ENCODE assay signal across 7 mouse cellular contexts in genomic region chr8:83955958-83956218, GRCm38 (mm10). TPM values are rescaled to one million over a fixed set of nuclear protein-coding genes. Genes with fewer than 3 reads are reported as not detected.
A peak's percentile ranks its signal among the peaks of the same experiment; 100 is the strongest.
DNase-seq lines count a peak whose midpoint lies in the region; ATAC-seq and TF ChIP-seq lines count a peak whose summit lies in the region.

No protein-coding gene starts in this region.

- no peak overlapping the region for H3K27ac ChIP-seq in lung, postnatal 0 days (ENCODE audit: low read length)
- no peak overlapping the region for H3K27ac ChIP-seq in forebrain, embryonic 11.5 days (ENCODE audit: low read depth, low read length)
- H3K27ac ChIP-seq in limb, embryonic 13.5 days: no peak overlapping the region
- no peak overlapping the region for H3K27ac ChIP-seq in stomach, embryonic 14.5 days (ENCODE audit: low read length)

- no peaks in the 10 kb centered on the region for H3K9me3 ChIP-seq in lung, postnatal 0 days (ENCODE audit: low read length)
- H3K9me3 ChIP-seq in forebrain, embryonic 11.5 days (ENCODE audit: control insufficient read depth, low read length): no peaks in the 10 kb centered on the region
- no peaks in the 10 kb centered on the region for H3K9me3 ChIP-seq in limb, embryonic 13.5 days
- no peaks in the 10 kb centered on the region for H3K9me3 ChIP-seq in stomach, embryonic 14.5 days (ENCODE audit: control insufficient read depth, low read depth, low read length)

- H3K36me3 ChIP-seq in lung, postnatal 0 days (ENCODE audit: insufficient read depth, low read length): no peaks in the 10 kb centered on the region
- no peaks in the 10 kb centered on the region; the same call in 1 of the 2 replicates for H3K36me3 ChIP-seq in forebrain, embryonic 11.5 days (ENCODE audit: control insufficient read depth, insufficient read depth, low read length)
- no peaks in the 10 kb centered on the region for H3K36me3 ChIP-seq in limb, embryonic 13.5 days
- no peaks in the 10 kb centered on the region for H3K36me3 ChIP-seq in stomach, embryonic 14.5 days (ENCODE audit: control insufficient read depth, insufficient read depth, low read length)

- H3K4me1 ChIP-seq in lung, postnatal 0 days (ENCODE audit: insufficient read depth, low read depth, low read length): no peaks in the 10 kb centered on the region; the same call in 1 of the 2 replicates
- H3K4me1 ChIP-seq in forebrain, embryonic 11.5 days (replicated peaks; ENCODE audit: control insufficient read depth, insufficient read depth, low read length): peaks cover 6% of the 10 kb centered on the region; the same call in 1 of the 2 replicates
- H3K4me1 ChIP-seq in limb, embryonic 13.5 days: peaks cover 19% of the 10 kb centered on the region
- peaks cover 12% of the 10 kb centered on the region; the same call in 1 of the 2 replicates for H3K4me1 ChIP-seq in stomach, embryonic 14.5 days (ENCODE audit: control insufficient read depth, insufficient read depth, low read length)

- peak overlapping the region; percentile 93 for H3K4me2 ChIP-seq in lung, postnatal 0 days (replicated peaks; ENCODE audit: low read depth, low read length)
- peak overlapping the region; percentile 84 for H3K4me2 ChIP-seq in forebrain, embryonic 11.5 days (ENCODE audit: low read depth, low read length, severe bottlenecking)
- peak overlapping the region; percentile 91 for H3K4me2 ChIP-seq in limb, embryonic 13.5 days (replicated peaks)
- peak overlapping the region; percentile 94 for H3K4me2 ChIP-seq in stomach, embryonic 14.5 days (replicated peaks; ENCODE audit: low read depth, low read length)

- H3K9ac ChIP-seq in lung, postnatal 0 days (replicated peaks; ENCODE audit: low read depth): no peak overlapping the region
- peak overlapping the region; percentile 74 for H3K9ac ChIP-seq in forebrain, embryonic 11.5 days (ENCODE audit: low read length)
- H3K9ac ChIP-seq in limb, embryonic 13.5 days: peak overlapping the region; percentile 67
- H3K9ac ChIP-seq in stomach, embryonic 14.5 days (replicated peaks; ENCODE audit: low read depth, low read length): peak overlapping the region; percentile 39; the same call in 1 of the 2 replicates

- H3K4me3 ChIP-seq in lung, postnatal 0 days (ENCODE audit: low read depth, low read length): peak overlapping the region; percentile 56
- H3K4me3 ChIP-seq in forebrain, embryonic 11.5 days (ENCODE audit: low read depth, low read length): peak overlapping the region; percentile 72
- H3K4me3 ChIP-seq in limb, embryonic 13.5 days: peak overlapping the region; percentile 62
- peak overlapping the region; percentile 73 for H3K4me3 ChIP-seq in stomach, embryonic 14.5 days (ENCODE audit: low read depth, low read length)

- DNase-seq in lung, postnatal 0 days (ENCODE audit: low spot score): peak; percentile 26
- no peak for DNase-seq in lung, postnatal 36 days
- no peak for DNase-seq in forebrain, embryonic 11.5 days (ENCODE audit: low spot score)
- no peak for DNase-seq in cerebellum, adult 9-10 months
- no peak for DNase-seq in right cerebral cortex, postnatal 4 days

- 2% methylated on average over 14 of the region's 15 CpGs for WGBS in lung, postnatal 0 days
- 3% methylated on average over 15 of the region's 15 CpGs for WGBS in forebrain, embryonic 11.5 days
- WGBS in limb, embryonic 13.5 days: 2% methylated on average over 15 of the region's 15 CpGs
- under 1% methylated on average over 15 of the region's 15 CpGs for WGBS in stomach, embryonic 14.5 days

- ATAC-seq in lung, postnatal 0 days: no peak
- no peak for ATAC-seq in forebrain, embryonic 11.5 days (replicated peaks; ENCODE audit: low FRiP score)
- no peak for ATAC-seq in limb, embryonic 13.5 days (ENCODE audit: low FRiP score, low read depth)
- no peak for ATAC-seq in stomach, embryonic 14.5 days (ENCODE audit: insufficient number of reproducible peaks, insufficient read depth, low FRiP score, low read depth)

- H3K27me3 ChIP-seq in lung, postnatal 0 days (replicated peaks; ENCODE audit: insufficient read depth, low read length): no peaks in the 10 kb centered on the region
- no peaks in the 10 kb centered on the region for H3K27me3 ChIP-seq in forebrain, embryonic 11.5 days (ENCODE audit: control insufficient read depth, insufficient read depth, low read length)
- H3K27me3 ChIP-seq in limb, embryonic 13.5 days: no peaks in the 10 kb centered on the region
- H3K27me3 ChIP-seq in stomach, embryonic 14.5 days (ENCODE audit: control insufficient read depth, insufficient read depth, low read length): no peaks in the 10 kb centered on the region

- TF ChIP-seq CTCF in lung, postnatal 0 days (IDR thresholded peaks at IDR 0.05): no peak

- TF ChIP-seq EP300 in lung, postnatal 0 days (IDR thresholded peaks at IDR 0.05): no peak

RNA-seq across cellular contexts. Expression of gene Asf1b, which starts 0.6 kb away (rescaled TPM):
- polyA plus RNA-seq in lung, postnatal 0 days (2015; fragmentation: Nextera tagmentation; extraction: Ambion mirVana): 7.1 and 8.0 TPM in 2 replicates
- 92.7 and 94.0 TPM in 2 replicates for polyA plus RNA-seq in forebrain, embryonic 11.5 days (2014; fragmentation: Nextera tagmentation; extraction: Ambion mirVana)
- polyA plus RNA-seq in limb, embryonic 13.5 days (2015; fragmentation: Nextera tagmentation; extraction: Ambion mirVana): 51.4 and 52.9 TPM in 2 replicates
- polyA plus RNA-seq in stomach, embryonic 14.5 days (2014; fragmentation: Nextera tagmentation; extraction: Ambion mirVana): 53.2 and 58.2 TPM in 2 replicates

RNA-seq across cellular contexts. Expression of gene Gm10644, which starts 0.9 kb away (rescaled TPM):
- 0.12 and 0.36 TPM in 2 replicates for polyA plus RNA-seq in lung, postnatal 0 days (2015; fragmentation: Nextera tagmentation; extraction: Ambion mirVana)
- 0.92 and 1.2 TPM in 2 replicates for polyA plus RNA-seq in forebrain, embryonic 11.5 days (2014; fragmentation: Nextera tagmentation; extraction: Ambion mirVana)
- 0.40 and 0.43 TPM in 2 replicates for polyA plus RNA-seq in limb, embryonic 13.5 days (2015; fragmentation: Nextera tagmentation; extraction: Ambion mirVana)
- 0.56 and 0.70 TPM in 2 replicates for polyA plus RNA-seq in stomach, embryonic 14.5 days (2014; fragmentation: Nextera tagmentation; extraction: Ambion mirVana)

RNA-seq across cellular contexts. Expression of gene Prkaca, which starts 16.9 kb away (rescaled TPM):
- 93.8 and 94.9 TPM in 2 replicates for polyA plus RNA-seq in lung, postnatal 0 days (2015; fragmentation: Nextera tagmentation; extraction: Ambion mirVana)
- 171 and 189 TPM in 2 replicates for polyA plus RNA-seq in forebrain, embryonic 11.5 days (2014; fragmentation: Nextera tagmentation; extraction: Ambion mirVana)
- polyA plus RNA-seq in limb, embryonic 13.5 days (2015; fragmentation: Nextera tagmentation; extraction: Ambion mirVana): 169 and 174 TPM in 2 replicates
- 101 and 112 TPM in 2 replicates for polyA plus RNA-seq in stomach, embryonic 14.5 days (2014; fragmentation: Nextera tagmentation; extraction: Ambion mirVana)

RNA-seq across cellular contexts. Expression of gene Samd1, which starts 41.6 kb away (rescaled TPM):
- 5.3 and 5.6 TPM in 2 replicates for polyA plus RNA-seq in lung, postnatal 0 days (2015; fragmentation: Nextera tagmentation; extraction: Ambion mirVana)
- 12.3 and 16.8 TPM in 2 replicates for polyA plus RNA-seq in forebrain, embryonic 11.5 days (2014; fragmentation: Nextera tagmentation; extraction: Ambion mirVana)
- 12.3 and 12.4 TPM in 2 replicates for polyA plus RNA-seq in limb, embryonic 13.5 days (2015; fragmentation: Nextera tagmentation; extraction: Ambion mirVana)
- polyA plus RNA-seq in stomach, embryonic 14.5 days (2014; fragmentation: Nextera tagmentation; extraction: Ambion mirVana): 17.5 and 18.3 TPM in 2 replicates

RNA-seq across cellular contexts. Expression of gene 1700067K01Rik, which starts 45.4 kb away (rescaled TPM):
- 0.63 and 1.0 TPM in 2 replicates for polyA plus RNA-seq in lung, postnatal 0 days (2015; fragmentation: Nextera tagmentation; extraction: Ambion mirVana)
- 0.87 and 0.90 TPM in 2 replicates for polyA plus RNA-seq in forebrain, embryonic 11.5 days (2014; fragmentation: Nextera tagmentation; extraction: Ambion mirVana)
- 1.3 and 1.4 TPM in 2 replicates for polyA plus RNA-seq in limb, embryonic 13.5 days (2015; fragmentation: Nextera tagmentation; extraction: Ambion mirVana)
- 0.71 and 0.87 TPM in 2 replicates for polyA plus RNA-seq in stomach, embryonic 14.5 days (2014; fragmentation: Nextera tagmentation; extraction: Ambion mirVana)
